Mouse (Mus musculus) stomach, embryonic 14.5 days (tissue): ENCODE results near the gene Greb1. TPM values are rescaled to one million over a fixed set of nuclear protein-coding genes. Genes with fewer than 3 reads are reported as not detected.

ENCODE experiments used
- ATAC-seq: fragments of 200-750 bp; cut with Nextera tagmentation; 2 replicates; pipeline ENCODE4 v1.8.0; 2017; ENCODE audit warnings: low read depth, moderate TSS enrichment; ENCODE audit not compliant: insufficient number of reproducible peaks, insufficient read depth, low FRiP score
- H3K27ac ChIP-seq: fragments of 300-500 bp; sonication (generic); 2 replicates; pipeline ENCODE4 v1.5.1; 2014; ENCODE audit warnings: mild to moderate bottlenecking, low read length, moderate library complexity, mixed read lengths
- H3K27me3 ChIP-seq: fragments of 300-500 bp; sonication (generic); 2 replicates; pipeline ENCODE4 v1.6.1; 2014; ENCODE audit warnings: low read length, control low read depth, mixed read lengths; ENCODE audit not compliant: control insufficient read depth, insufficient read depth
- H3K36me3 ChIP-seq: fragments of 300-500 bp; sonication (generic); 2 replicates; pipeline ENCODE4 v1.6.1; 2014; ENCODE audit warnings: mild to moderate bottlenecking, control low read depth, low read length, moderate library complexity, mixed read lengths; ENCODE audit not compliant: control insufficient read depth, insufficient read depth
- H3K4me1 ChIP-seq: fragments of 300-500 bp; sonication (generic); 2 replicates; pipeline ENCODE4 v1.6.1; 2014; ENCODE audit warnings: low read length, control low read depth, mixed read lengths; ENCODE audit not compliant: control insufficient read depth, insufficient read depth
- H3K4me2 ChIP-seq: fragments of 300-500 bp; sonication (generic); replicated peaks from 2 replicates; pipeline ENCODE4 v1.6.1; 2014; ENCODE audit warnings: low read depth, low read length, control low read depth
- H3K4me3 ChIP-seq: fragments of 300-500 bp; sonication (generic); 2 replicates; pipeline ENCODE4 v1.5.1; 2014; ENCODE audit warnings: low read depth, low read length, control low read depth
- H3K9ac ChIP-seq: fragments of 300-500 bp; sonication (generic); replicated peaks from 2 replicates; pipeline ENCODE4 v1.6.1; 2014; ENCODE audit warnings: low read depth, mild to moderate bottlenecking, control low read depth, low read length, moderate library complexity, mixed read lengths
- H3K9me3 ChIP-seq: fragments of 300-500 bp; sonication (generic); 2 replicates; pipeline ENCODE4 v1.6.1; 2016; ENCODE audit warnings: low read depth, low read length, control low read depth; ENCODE audit not compliant: control insufficient read depth
- WGBS: fragments of 180-500 bp; shearing (Covaris S2); extraction: QIAGEN DNeasy Blood & Tissue Kit; methylation state at CpG from one replicate; pipeline ENCODE4 v1.1.7; 2014; 5-methylcytosine and 5-hydroxymethylcytosine counted together
- polyA plus RNA-seq: library from polyadenylated mRNA; unstranded; fragments of >200 nt; fragmentation: Nextera tagmentation; extraction: Ambion mirVana; gene quantifications from 2 replicates; pipeline ENCODE4 v1.2.1, GENCODE M21; 2014

Gene Greb1
- polyA plus RNA-seq, 1 experiment from 2014 or later: 1.8 TPM

- H3K36me3 ChIP-seq: no peaks in the 10 kb centered on the region
- 84% methylated on average over 3 of the region's 3 CpGs for WGBS
- no peak overlapping the region for H3K4me2 ChIP-seq
These were observed 20.4 kb downstream of the Greb1 start for GRCm38 (mm10) chr12:16780320-16780719.

GRCm38 (mm10) chr12:16779165-16779564, 21.5 kb downstream of the Greb1 start:
- Histone ChIP-seq H3K9ac (no peak overlapping the region), H3K27me3 (no peaks in the 10 kb centered on the region), H3K4me2 (no peak overlapping the region), H3K27ac (no peak overlapping the region), H3K36me3 (no peaks in the 10 kb centered on the region), H3K4me3 (no peak overlapping the region), H3K9me3 (no peaks in the 10 kb centered on the region), H3K4me1 (0 out of 2 replicates have a peak, but pooled peaks cover 3% of the 10 kb centered on the region)
- WGBS: 67% methylated on average over 2 of the region's 2 CpGs
- ATAC-seq: no peak

More at GRCm38 (mm10) chr12:16780320-16780719, 20.4 kb downstream of the Greb1 start:
- H3K4me3 ChIP-seq: no peak overlapping the region
- H3K9ac ChIP-seq: no peak overlapping the region
- H3K4me1 ChIP-seq: 0 out of 2 replicates have a peak, but pooled peaks cover 3% of the 10 kb centered on the region
- H3K27ac ChIP-seq: no peak overlapping the region
- H3K27me3 ChIP-seq: no peaks in the 10 kb centered on the region
- H3K9me3 ChIP-seq: no peaks in the 10 kb centered on the region
- no peak for ATAC-seq

DNA sequence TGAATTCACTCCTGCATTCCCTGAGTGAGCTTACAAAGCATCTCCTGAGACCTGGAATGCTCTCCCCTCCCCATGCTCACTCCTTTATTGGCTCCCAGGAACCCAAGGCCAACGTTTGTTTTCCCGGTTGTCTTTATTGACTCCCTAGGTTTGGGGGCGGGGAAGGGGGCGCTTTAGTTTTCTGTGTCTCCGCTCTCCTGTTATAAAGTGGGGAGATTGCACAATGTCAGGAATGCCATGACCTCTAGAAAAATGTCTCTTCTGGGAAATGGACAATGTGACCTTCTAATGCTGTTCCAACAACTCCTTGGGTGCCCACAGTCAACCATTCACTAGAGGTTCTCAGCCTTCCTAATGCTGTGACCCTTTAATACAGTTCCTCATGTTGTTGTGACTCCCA, 22.2 kb downstream of the Greb1 start:
- ATAC-seq: no peak
- 68% methylated on average over 5 of the region's 5 CpGs for WGBS
- H3K9me3 ChIP-seq: no peaks in the 10 kb centered on the region
- H3K4me1 ChIP-seq: 0 out of 2 replicates have a peak, but pooled peaks cover 3% of the 10 kb centered on the region
- H3K4me2 ChIP-seq: no peak overlapping the region
- H3K36me3 ChIP-seq: no peaks in the 10 kb centered on the region
- no peak overlapping the region for H3K4me3 ChIP-seq
- no peaks in the 10 kb centered on the region for H3K27me3 ChIP-seq
- no peak overlapping the region for H3K9ac ChIP-seq
- no peak overlapping the region for H3K27ac ChIP-seq

DNA sequence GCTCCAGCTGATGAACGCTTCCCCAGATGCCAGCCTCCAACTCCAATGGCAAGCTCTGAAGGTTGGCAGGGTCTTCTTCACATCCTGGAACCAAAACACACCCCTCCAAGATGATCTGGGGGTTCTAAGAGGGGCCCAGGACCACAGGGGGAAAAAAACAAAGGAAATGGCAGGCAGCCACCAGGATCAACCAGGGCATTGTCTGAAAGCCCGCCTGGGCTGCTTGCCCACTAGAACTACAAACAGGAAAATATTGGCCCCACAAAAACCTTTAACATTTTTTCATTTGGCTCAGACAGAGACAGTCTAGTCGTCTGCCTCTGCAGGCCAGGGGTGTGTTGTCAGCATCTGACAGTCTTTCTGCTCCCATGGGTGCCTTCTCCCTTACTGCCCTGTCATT, 25.3 kb downstream of the Greb1 start:
- WGBS: 79% methylated on average over 3 of the region's 3 CpGs
- Histone ChIP-seq H3K36me3 (no peaks in the 10 kb centered on the region), H3K27me3 (no peaks in the 10 kb centered on the region), H3K4me2 (no peak overlapping the region), H3K4me1 (no peaks in the 10 kb centered on the region), H3K4me3 (no peak overlapping the region), H3K9me3 (no peaks in the 10 kb centered on the region), H3K9ac (no peak overlapping the region), H3K27ac (no peak overlapping the region)
- ATAC-seq: no peak

DNA sequence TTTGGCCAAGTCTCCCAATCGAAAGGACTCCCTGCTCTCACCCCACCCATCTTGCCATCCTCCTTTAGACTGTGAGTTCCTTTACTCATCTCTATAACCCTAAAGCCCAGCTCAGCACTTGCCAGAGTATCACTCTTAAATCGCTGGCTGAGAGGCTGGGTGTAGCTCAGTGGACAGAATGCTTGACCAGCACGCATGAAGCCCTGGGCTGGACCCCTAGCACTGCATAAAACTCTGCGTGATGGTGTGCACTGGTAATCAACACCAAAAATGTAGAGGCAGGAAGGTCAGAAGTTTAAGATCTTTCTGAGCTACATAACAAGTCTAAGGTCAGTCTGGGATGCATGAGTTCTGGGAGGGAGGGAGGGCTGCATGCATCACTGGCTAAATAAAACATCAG, 26.1 kb downstream of the Greb1 start:
- Histone ChIP-seq H3K9me3 (no peaks in the 10 kb centered on the region), H3K27me3 (no peaks in the 10 kb centered on the region), H3K4me2 (no peak overlapping the region), H3K27ac (no peak overlapping the region), H3K4me3 (no peak overlapping the region), H3K36me3 (no peaks in the 10 kb centered on the region), H3K4me1 (no peaks in the 10 kb centered on the region), H3K9ac (no peak overlapping the region)
- no peak for ATAC-seq
- 93% methylated on average over 4 of the region's 4 CpGs for WGBS

GRCm38 (mm10) chr12:16769601-16770165, 31.0 kb downstream of the Greb1 start:
- no peak overlapping the region for H3K4me2 ChIP-seq
- 91% methylated on average over 6 of the region's 6 CpGs for WGBS
- H3K9me3 ChIP-seq: no peaks in the 10 kb centered on the region
- ATAC-seq: no peak
- no peak overlapping the region for H3K9ac ChIP-seq
- H3K27ac ChIP-seq: no peak overlapping the region
- no peaks in the 10 kb centered on the region for H3K36me3 ChIP-seq
- no peaks in the 10 kb centered on the region for H3K27me3 ChIP-seq
- no peak overlapping the region for H3K4me3 ChIP-seq
- no peaks in the 10 kb centered on the region for H3K4me1 ChIP-seq

DNA sequence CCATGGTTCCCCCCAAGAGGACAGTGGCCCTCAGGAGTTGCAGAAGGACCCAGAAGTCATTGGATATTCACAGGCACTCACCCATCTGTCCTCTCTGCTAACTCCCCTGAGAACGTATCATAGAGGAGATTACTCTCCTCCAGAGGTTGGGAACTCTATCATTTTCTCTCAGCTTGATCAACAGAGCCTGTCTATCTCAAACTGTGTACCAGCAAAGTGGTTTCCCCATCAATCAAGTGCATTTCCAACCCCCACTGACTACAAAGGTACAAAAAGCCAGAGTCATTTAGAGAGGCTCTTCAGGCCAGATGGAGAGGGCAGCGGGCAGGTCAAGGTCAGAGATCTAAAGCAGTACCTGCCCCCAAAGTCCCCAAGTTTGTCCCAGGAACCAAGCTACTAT, 32.0 kb downstream of the Greb1 start:
- no peak overlapping the region for H3K9ac ChIP-seq
- no peaks in the 10 kb centered on the region for H3K4me1 ChIP-seq
- H3K27ac ChIP-seq: no peak overlapping the region
- 38% methylated on average over 2 of the region's 2 CpGs for WGBS
- no peak for ATAC-seq
- H3K9me3 ChIP-seq: no peaks in the 10 kb centered on the region
- H3K4me3 ChIP-seq: no peak overlapping the region
- no peaks in the 10 kb centered on the region for H3K36me3 ChIP-seq
- H3K4me2 ChIP-seq: no peak overlapping the region
- no peaks in the 10 kb centered on the region for H3K27me3 ChIP-seq

GRCm38 (mm10) chr12:16768251-16768650, 32.4 kb downstream of the Greb1 start:
- no peak for ATAC-seq
- no peaks in the 10 kb centered on the region for H3K9me3 ChIP-seq

More at GRCm38 (mm10) chr12:16768251-16768650, 32.4 kb downstream of the Greb1 start:
- no peak overlapping the region for H3K27ac ChIP-seq
- H3K36me3 ChIP-seq: no peaks in the 10 kb centered on the region
- no peaks in the 10 kb centered on the region for H3K27me3 ChIP-seq
- H3K4me2 ChIP-seq: no peak overlapping the region
- no peaks in the 10 kb centered on the region for H3K4me1 ChIP-seq
- H3K4me3 ChIP-seq: no peak overlapping the region
- H3K9ac ChIP-seq: no peak overlapping the region
- WGBS: 28% methylated on average over 3 of the region's 3 CpGs
